Mouse (Mus musculus): Measurements from ENCODE around the gene Ccdc51.

DNA sequence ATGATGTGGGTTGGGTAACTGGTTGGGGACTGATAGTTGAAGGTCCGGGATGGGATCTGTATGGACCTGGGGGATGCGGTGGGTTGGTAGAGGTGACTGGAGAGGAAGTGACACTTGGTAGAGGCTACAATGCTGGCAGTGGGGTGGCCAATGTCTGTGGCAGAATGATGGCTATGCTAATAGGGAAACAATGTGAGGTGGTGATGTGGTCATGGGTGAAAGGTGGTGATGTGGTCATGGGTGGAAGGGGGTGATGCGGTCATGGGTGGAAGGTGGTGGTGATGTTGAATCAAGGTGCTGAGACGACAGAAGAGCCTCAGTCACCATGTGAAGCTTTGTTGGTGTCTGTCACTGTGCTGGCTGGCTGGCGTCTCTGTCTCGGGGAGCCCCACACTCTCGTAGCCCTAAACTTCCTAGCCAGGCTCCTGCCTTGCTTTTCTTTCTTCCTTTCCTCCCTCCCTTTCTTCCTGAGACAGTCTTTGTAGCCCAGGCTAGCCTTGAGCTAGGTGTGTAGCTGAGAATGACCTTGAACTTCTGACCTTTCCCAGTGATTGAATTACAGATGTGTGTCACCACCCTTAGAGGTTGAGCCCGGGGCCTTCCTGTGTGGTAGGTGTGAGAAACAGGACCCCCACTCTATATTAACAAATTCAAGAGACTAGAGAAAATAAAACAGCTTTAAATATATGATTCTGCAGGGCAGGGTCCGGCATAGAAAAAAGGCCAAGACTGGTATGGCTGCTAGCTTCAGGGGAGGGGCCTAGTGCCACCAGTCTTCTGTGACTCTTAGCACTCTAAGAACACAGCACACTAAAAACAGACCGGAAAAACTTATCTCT lies 30.4 kb upstream of the Ccdc51 start:
- no peak for TF ChIP-seq POLR2A (IDR thresholded peaks at IDR 0.05; ENCODE audit: insufficient read depth, low read depth, low read length)
- no peak for TF ChIP-seq CTCF (IDR thresholded peaks at IDR 0.05; ENCODE audit: insufficient read depth, low read depth, low read length)

All from olfactory bulb, adult 2 months (tissue).